Mouse (Mus musculus) liver, adult (tissue): ENCODE data around the gene Tet1.

Source experiments
- GATA4 ChIP-seq: IDR thresholded peaks from 2 replicates; pipeline ENCODE4 v1.6.1; 2014; ENCODE audit warnings: mild to moderate bottlenecking, low read length; ENCODE audit not compliant: insufficient replicate concordance

Tet1 gene

GRCm38 (mm10) chr10:62897437-62897836 is 11.4 kb downstream of the Tet1 start:
- no peak for TF ChIP-seq GATA4

- no peak for TF ChIP-seq GATA4
Measured at GRCm38 (mm10) chr10:62896774-62897173, 12.0 kb downstream of the Tet1 start.

- TF ChIP-seq GATA4, result no peak
Measured at GRCm38 (mm10) chr10:62896035-62896434, 12.8 kb downstream of the Tet1 start.

- TF ChIP-seq GATA4, result no peak
Measured at GRCm38 (mm10) chr10:62895386-62895785, 13.4 kb downstream of the Tet1 start.

GRCm38 (mm10) chr10:62894447-62894846 is 14.3 kb downstream of the Tet1 start:
- TF ChIP-seq GATA4, result no peak

GRCm38 (mm10) chr10:62893356-62893884 is 15.4 kb downstream of the Tet1 start:
- TF ChIP-seq GATA4, result no peak

GRCm38 (mm10) chr10:62892549-62893232 is 16.1 kb downstream of the Tet1 start:
- no peak for TF ChIP-seq GATA4

- TF ChIP-seq GATA4, result no peak
Measured at GRCm38 (mm10) chr10:62891025-62891424, 17.8 kb downstream of the Tet1 start.

GRCm38 (mm10) chr10:62886799-62887591 is 21.8 kb downstream of the Tet1 start:
- no peak for TF ChIP-seq GATA4

GRCm38 (mm10) chr10:62885969-62886798 is 22.6 kb downstream of the Tet1 start:
- TF ChIP-seq GATA4, result no peak

- no peak for TF ChIP-seq GATA4
Measured at GRCm38 (mm10) chr10:62885460-62885859, 23.3 kb downstream of the Tet1 start.

- TF ChIP-seq GATA4, result no peak
Measured at GRCm38 (mm10) chr10:62884517-62884916, 24.3 kb downstream of the Tet1 start.

- no peak for TF ChIP-seq GATA4
Measured at GRCm38 (mm10) chr10:62883933-62884372, 24.8 kb downstream of the Tet1 start.

- no peak for TF ChIP-seq GATA4
Measured at GRCm38 (mm10) chr10:62881211-62881610, 27.6 kb downstream of the Tet1 start.

- no peak for TF ChIP-seq GATA4
Measured at GRCm38 (mm10) chr10:62878056-62878455, 30.7 kb downstream of the Tet1 start.
